Mouse (Mus musculus) small intestine, adult 2 months (tissue): ENCODE measurements around the gene Ica1. TPM values are rescaled to one million over a fixed set of nuclear protein-coding genes. Genes with fewer than 3 reads are reported as not detected.

ENCODE experiments used
- H3K27ac ChIP-seq: fragments of 200-500 bp; 2 replicates; pipeline ENCODE4 v1.5.1; 2012; ENCODE audit warnings: low read depth, low read length, control low read depth, inconsistent platforms; ENCODE audit not compliant: insufficient read depth
- H3K27me3 ChIP-seq: fragments of 200-500 bp; 2 replicates; pipeline ENCODE4 v1.6.1; 2012; ENCODE audit warnings: mild to moderate bottlenecking, moderate library complexity, low read length, inconsistent platforms; ENCODE audit not compliant: control insufficient read depth, insufficient read depth
- H3K36me3 ChIP-seq: fragments of 200-500 bp; 2 replicates; pipeline ENCODE4 v1.6.1; 2012; ENCODE audit warnings: mild to moderate bottlenecking, low read length, control low read depth, inconsistent platforms; ENCODE audit not compliant: control insufficient read depth, insufficient read depth
- H3K4me1 ChIP-seq: fragments of 200-500 bp; 2 replicates; pipeline ENCODE4 v1.6.1; 2012; ENCODE audit warnings: low read length, inconsistent platforms, mixed read lengths; ENCODE audit not compliant: control insufficient read depth, insufficient read depth, insufficient read length
- H3K4me3 ChIP-seq: fragments of 200-500 bp; 2 replicates; pipeline ENCODE4 v1.5.1; 2012; ENCODE audit warnings: low read depth, mild to moderate bottlenecking, control low read depth, inconsistent platforms, low read length, moderate library complexity
- CTCF ChIP-seq: fragments of 200-500 bp; IDR thresholded peaks from 2 replicates; pipeline ENCODE4 v1.5.1; 2012; ENCODE audit warnings: low read depth, mild to moderate bottlenecking, control low read depth, inconsistent platforms, low read length, moderate library complexity, mixed read lengths; ENCODE audit not compliant: insufficient replicate concordance, insufficient read length; ENCODE audit errors: extremely low read depth
- POLR2A ChIP-seq: fragments of 200-500 bp; IDR thresholded peaks from 2 replicates; pipeline ENCODE4 v1.6.1; 2012; ENCODE audit warnings: low read depth, mild to moderate bottlenecking, control low read depth, inconsistent platforms, low read length, moderate library complexity
- WGBS: fragments of 180-500 bp; shearing (Covaris S2); methylation state at CpG from one replicate; pipeline ENCODE4 v1.1.7; 2018; 5-methylcytosine and 5-hydroxymethylcytosine counted together
- polyA plus RNA-seq: library from polyadenylated mRNA; depleted of rRNA; stranded (reverse); fragments of >200 nt; gene quantifications from 2 replicates; pipeline ENCODE4 v1.2.3, GENCODE M21; 2012

Ica1 gene
- polyA plus RNA-seq, 1 experiment: 1.3 TPM

DNA sequence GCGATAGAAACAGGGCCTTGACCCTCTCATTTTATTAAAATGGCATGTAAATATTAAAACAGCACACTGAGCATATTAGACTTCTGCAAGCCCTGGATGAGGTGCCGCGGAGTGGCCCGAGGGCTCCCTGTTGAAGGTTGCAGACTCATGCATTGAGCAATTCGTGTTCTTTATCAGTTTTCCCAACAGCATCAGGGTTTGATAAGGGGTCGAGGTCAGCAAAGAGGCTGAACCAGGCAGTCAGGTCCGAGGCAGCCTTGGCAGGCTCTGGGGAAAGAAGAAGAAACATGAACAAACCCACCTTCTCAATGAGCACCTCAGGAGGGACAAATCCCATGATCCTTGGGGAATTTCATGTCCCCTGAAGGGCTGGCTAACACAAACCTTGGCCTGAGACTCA lies 147.8 kb downstream of the Ica1 start:
- H3K27me3 ChIP-seq: no peaks in the 10 kb centered on the region
- 58% methylated on average over 7 of the region's 7 CpGs for WGBS
- H3K4me3 ChIP-seq: no peak overlapping the region
- H3K36me3 ChIP-seq: no peaks in the 10 kb centered on the region
- TF ChIP-seq POLR2A (no peak), CTCF (no peak)
- H3K27ac ChIP-seq: no peak overlapping the region
- no peaks in the 10 kb centered on the region for H3K4me1 ChIP-seq

DNA sequence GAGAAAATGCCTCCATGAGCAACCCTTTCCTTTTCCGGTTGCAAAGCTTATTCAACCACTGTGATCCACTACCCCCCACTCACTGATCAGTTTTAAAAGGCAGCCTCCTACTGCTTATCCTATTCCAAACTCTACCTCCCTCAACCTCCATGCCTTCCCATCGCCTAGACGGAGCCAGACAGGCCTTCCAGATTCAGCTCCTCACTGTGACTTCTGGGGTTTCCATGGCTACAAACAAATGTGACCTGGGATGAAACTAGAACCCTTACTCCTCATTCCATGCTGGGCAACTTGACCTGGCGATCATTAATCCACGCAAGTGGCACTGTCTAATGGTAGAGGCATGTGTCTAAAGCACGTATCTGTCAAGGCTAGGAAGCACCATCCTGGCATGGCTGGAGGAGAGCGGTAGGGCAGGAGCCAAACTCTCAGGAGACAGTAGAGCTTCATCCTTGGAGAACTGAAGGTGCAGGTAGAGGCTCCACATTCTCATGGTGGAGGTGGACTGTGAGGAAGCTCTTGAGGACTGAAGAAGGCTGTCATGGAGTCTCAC lies 149.5 kb downstream of the Ica1 start:
- H3K4me3 ChIP-seq: no peak overlapping the region
- H3K27ac ChIP-seq: no peak overlapping the region
- 92% methylated on average over 7 of the region's 7 CpGs for WGBS
- no peaks in the 10 kb centered on the region for H3K27me3 ChIP-seq
- no peaks in the 10 kb centered on the region for H3K36me3 ChIP-seq
- TF ChIP-seq POLR2A (no peak), CTCF (no peak)
- no peaks in the 10 kb centered on the region for H3K4me1 ChIP-seq

DNA sequence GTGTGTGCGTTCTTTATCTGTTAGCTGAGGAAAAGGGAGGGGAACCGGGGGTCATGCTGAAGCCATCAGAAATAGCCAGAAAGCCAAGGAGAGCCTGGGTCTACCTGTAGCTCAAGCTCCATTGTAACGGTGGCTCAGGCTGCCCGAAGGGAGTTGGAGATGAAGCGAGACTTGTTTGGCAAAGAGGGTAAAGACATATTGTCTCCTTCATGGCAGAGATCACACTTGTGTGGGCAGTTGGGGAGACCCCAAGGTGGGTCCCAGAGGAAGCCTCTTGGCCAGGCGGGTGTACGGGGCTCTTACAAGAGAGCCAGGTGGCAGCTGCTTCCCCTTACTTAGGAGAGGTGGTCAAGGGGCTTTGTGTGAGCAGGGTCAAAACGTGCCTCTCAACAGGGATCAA lies 150.1 kb downstream of the Ica1 start:
- no peak overlapping the region for H3K27ac ChIP-seq
- WGBS: 91% methylated on average over 8 of the region's 8 CpGs

DNA sequence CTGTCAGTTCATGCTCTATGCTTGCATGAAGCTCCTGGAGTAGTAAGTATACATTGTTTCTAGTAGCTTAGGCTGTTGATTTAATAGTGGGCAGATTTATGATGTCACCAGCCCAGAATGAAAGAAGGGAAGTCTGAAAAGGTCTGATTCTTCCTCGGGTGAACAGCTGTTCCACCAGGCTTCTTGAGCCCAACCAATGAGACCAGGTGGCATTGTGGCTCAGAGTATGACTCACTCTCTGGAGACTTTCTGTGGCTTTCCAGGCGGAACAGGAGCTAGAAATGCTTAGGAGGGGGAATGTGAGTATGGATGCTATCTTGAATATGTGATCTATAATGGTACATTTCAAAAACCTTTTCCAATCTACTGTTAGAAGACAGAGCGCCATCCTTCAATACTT lies 155.2 kb downstream of the Ica1 start:
- TF ChIP-seq CTCF: no peak
- no peak for TF ChIP-seq POLR2A
- Histone ChIP-seq H3K27ac (no peak overlapping the region), H3K4me1 (no peaks in the 10 kb centered on the region), H3K27me3 (no peaks in the 10 kb centered on the region), H3K4me3 (no peak overlapping the region), H3K36me3 (no peaks in the 10 kb centered on the region)
- 71% methylated on average over 3 of the region's 3 CpGs for WGBS

More for the DNA sequence above, 150.1 kb downstream of the Ica1 start:
- Histone ChIP-seq H3K36me3 (no peaks in the 10 kb centered on the region), H3K4me1 (no peaks in the 10 kb centered on the region), H3K4me3 (no peak overlapping the region), H3K27me3 (no peaks in the 10 kb centered on the region)
- TF ChIP-seq CTCF (no peak), POLR2A (no peak)

DNA sequence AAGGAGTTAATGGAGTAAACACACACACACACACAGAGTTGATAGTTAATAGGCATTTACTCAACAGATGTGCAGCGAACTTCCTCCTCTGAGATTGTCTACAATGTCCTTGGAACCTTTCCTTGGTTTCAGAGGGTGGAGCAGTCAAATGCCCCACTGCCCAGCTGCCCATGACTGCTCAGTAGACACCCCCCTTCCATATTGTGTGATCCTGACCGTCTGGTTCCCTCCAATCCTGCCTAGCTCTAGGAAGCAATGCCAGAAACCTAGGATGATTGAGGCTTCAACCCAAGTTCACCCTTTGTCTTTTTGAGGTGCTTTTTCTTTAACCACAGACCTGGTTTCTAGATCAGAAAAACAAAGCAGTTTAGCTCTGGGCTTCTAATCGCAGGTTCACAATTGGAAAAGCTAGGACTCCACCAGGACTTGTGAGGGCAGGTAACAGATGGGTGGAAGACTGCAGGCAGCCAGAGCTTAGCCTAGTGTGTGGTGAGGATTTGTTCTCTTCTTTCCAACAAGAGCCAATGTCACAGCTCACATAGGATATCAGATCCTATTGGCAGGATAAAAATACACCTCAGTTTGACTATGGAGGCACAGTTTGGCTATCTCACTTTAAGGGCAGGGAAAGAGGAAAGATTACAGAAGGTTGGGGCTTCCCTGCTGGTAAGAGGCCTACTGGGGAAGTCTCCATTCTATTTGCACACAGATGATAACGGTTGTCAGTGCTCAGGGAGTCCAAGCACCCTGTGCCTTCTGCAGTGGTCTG lies 158.5 kb downstream of the Ica1 start:
- H3K36me3 ChIP-seq: no peaks in the 10 kb centered on the region
- H3K4me1 ChIP-seq: no peaks in the 10 kb centered on the region
- no peak overlapping the region for H3K4me3 ChIP-seq
- H3K27ac ChIP-seq: no peak overlapping the region
- no peaks in the 10 kb centered on the region for H3K27me3 ChIP-seq
- TF ChIP-seq CTCF (no peak), POLR2A (no peak)
- WGBS: 64% methylated on average over 4 of the region's 4 CpGs

DNA sequence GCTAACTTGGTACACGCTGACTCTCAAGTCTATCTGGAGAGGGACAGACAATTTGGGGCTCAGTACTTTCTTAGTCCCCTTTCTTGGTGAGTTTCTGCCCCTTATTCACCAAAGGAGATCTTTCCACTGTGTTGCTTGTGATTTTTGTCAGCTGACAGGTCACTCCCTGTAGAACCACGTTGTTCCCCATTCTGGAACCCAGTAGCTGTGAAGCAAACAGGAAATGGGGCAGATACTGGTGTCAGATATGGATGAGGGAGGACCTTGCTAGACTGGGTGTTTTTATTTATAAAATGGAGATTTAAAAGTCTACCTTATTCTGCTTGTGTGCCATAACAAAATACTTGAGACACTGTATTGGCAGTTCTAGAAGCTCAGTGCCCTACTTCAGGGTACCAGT lies 160.9 kb downstream of the Ica1 start:
- Histone ChIP-seq H3K4me1 (no peaks in the 10 kb centered on the region), H3K27me3 (no peaks in the 10 kb centered on the region), H3K27ac (no peak overlapping the region), H3K36me3 (no peaks in the 10 kb centered on the region), H3K4me3 (no peak overlapping the region)
- 62% methylated on average over 2 of the region's 2 CpGs for WGBS
- TF ChIP-seq POLR2A (no peak), CTCF (no peak)

DNA sequence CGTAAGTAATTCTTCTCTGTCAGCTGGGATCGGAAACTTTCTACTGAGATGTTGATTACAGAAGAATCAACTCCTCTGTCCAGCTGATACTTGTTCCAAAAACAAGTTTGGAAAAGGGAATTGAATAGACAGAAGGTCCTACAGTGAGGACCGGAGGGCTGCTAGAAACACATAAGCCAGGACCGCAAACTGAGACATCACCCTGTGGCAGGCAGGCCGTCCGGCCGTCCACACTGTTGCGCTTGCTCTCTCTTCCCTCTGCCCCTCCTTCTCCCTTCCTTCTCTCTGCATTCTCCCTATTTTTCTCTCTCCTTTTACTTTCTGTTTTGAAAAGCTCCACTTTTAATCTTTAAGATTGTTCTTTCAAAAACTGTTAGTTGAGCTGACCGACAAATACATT lies 186.6 kb downstream of the Ica1 start:
- TF ChIP-seq POLR2A: no peak
- TF ChIP-seq CTCF: no peak
- WGBS: 94% methylated on average over 9 of the region's 9 CpGs
- no peaks in the 10 kb centered on the region for H3K4me1 ChIP-seq
- H3K27ac ChIP-seq: no peak overlapping the region
- H3K27me3 ChIP-seq: no peaks in the 10 kb centered on the region
- no peak overlapping the region for H3K4me3 ChIP-seq
- peaks cover 12% of the 10 kb centered on the region for H3K36me3 ChIP-seq
